Mouse (Mus musculus): Measurements from ENCODE around the gene Pdilt. TPM values are rescaled to one million over a fixed set of nuclear protein-coding genes. Genes with fewer than 3 reads are reported as not detected.

Gene Pdilt
- polyA plus RNA-seq, 1 experiment from 2014 or later, result not detected

DNA sequence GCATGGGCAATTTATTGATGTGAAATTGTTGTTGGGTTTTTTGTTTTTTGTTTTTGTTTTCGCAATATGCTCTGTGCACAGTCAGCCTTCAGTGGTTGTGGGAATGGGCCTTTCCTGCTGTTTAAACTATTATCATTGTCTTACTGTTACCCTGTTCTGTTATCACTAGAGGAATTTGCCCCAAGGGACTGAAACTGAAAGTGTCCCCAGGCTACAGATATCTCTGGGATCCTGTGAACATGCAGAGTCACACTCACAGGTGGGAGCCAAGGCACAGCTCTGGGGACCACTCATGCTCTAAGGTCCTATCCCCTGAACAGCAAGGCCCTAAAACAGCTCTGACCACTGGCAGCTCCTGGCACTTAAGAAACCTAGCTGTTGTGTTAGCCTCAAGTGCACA lies 3.8 kb upstream of the Pdilt start:
- 89% methylated on average over 1 of the region's 1 CpGs for WGBS
- Histone ChIP-seq H3K4me3 (no peak overlapping the region), H3K9me3 (replicated peaks) (no peaks in the 10 kb centered on the region), H3K36me3 (no peaks in the 10 kb centered on the region), H3K27me3 (ENCODE audit: low read depth, poor library complexity, severe bottlenecking) (no peaks in the 10 kb centered on the region), H3K27ac (replicated peaks) (no peak overlapping the region), H3K4me1 (peaks cover 5% of the 10 kb centered on the region; the same call in 1 of the 2 replicates)
- DNase-seq (ENCODE audit: low spot score), result no peak

- Histone ChIP-seq H3K4me1 (peaks cover 5% of the 10 kb centered on the region; the same call in 1 of the 2 replicates), H3K27ac (replicated peaks) (no peak overlapping the region), H3K4me3 (no peak overlapping the region), H3K9me3 (replicated peaks) (no peaks in the 10 kb centered on the region), H3K27me3 (ENCODE audit: low read depth, poor library complexity, severe bottlenecking) (no peaks in the 10 kb centered on the region), H3K36me3 (no peaks in the 10 kb centered on the region)
- 78% methylated on average over 13 of the region's 13 CpGs for WGBS
- DNase-seq (ENCODE audit: low spot score), result no peak
These were observed 3.2 kb upstream of the Pdilt start for GRCm38 (mm10) chr7:119526486-119526885.

DNA sequence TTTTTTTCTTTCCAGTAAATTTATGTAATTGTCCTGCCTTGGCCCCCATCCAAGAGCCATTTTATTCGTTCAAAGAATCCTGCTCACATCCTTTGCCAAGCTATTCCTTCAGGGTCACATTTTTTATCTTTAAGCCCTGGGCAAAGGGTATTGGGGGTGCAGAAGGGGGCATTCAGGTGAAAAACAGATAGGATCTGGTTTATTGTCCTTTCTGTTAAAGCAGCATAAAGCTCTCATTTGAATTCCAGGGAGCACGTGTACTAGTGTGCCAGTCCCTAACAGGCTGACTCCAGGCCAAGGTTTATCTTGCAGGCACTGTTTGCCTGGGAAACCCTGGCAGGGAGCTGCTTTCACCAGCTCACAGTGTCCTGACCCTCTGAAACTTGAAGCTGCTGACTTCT lies 2.6 kb upstream of the Pdilt start:
- Histone ChIP-seq H3K36me3 (no peaks in the 10 kb centered on the region), H3K4me3 (no peak overlapping the region), H3K9me3 (replicated peaks) (no peaks in the 10 kb centered on the region), H3K27ac (replicated peaks) (0 out of 2 replicates have a peak overlapping the region, but pooled peaks have one; percentile 28), H3K27me3 (ENCODE audit: low read depth, poor library complexity, severe bottlenecking) (no peaks in the 10 kb centered on the region), H3K4me1 (peaks cover 5% of the 10 kb centered on the region; the same call in 1 of the 2 replicates)
- 63% methylated on average over 2 of the region's 2 CpGs for WGBS
- DNase-seq (ENCODE audit: low spot score), result no peak

DNA sequence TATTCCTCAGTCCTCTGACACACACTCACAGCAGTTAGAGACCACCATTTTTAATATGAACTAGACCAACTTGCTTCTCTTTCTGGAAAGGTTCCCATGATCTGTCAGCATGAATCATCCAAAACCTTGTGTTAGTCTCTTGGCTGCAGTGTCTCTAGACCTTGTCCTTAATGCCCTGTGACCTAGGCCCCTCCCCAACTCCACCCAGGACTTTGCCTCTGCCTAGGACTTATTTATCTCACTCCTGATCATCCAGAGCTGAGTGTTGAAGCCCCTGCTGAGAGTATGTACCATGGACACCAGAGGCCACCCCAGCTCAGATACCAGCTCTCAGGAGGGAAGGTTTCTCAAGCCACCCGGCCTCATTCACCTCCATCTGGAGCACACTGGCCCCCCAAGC lies 904 bp downstream of the Pdilt start:
- Histone ChIP-seq H3K36me3 (no peaks in the 10 kb centered on the region), H3K4me3 (no peak overlapping the region), H3K9me3 (replicated peaks) (no peaks in the 10 kb centered on the region), H3K4me1 (peaks cover 5% of the 10 kb centered on the region; the same call in 1 of the 2 replicates), H3K27me3 (ENCODE audit: low read depth, poor library complexity, severe bottlenecking) (no peaks in the 10 kb centered on the region), H3K27ac (replicated peaks) (no peak overlapping the region)
- 88% methylated on average over 1 of the region's 1 CpGs for WGBS
- no peak for DNase-seq (ENCODE audit: low spot score)

GRCm38 (mm10) chr7:119521816-119522215 lies 1.5 kb downstream of the Pdilt start:
- Histone ChIP-seq H3K9me3 (replicated peaks) (no peaks in the 10 kb centered on the region), H3K36me3 (no peaks in the 10 kb centered on the region), H3K4me1 (peaks cover 5% of the 10 kb centered on the region; the same call in 1 of the 2 replicates), H3K27me3 (ENCODE audit: low read depth, poor library complexity, severe bottlenecking) (no peaks in the 10 kb centered on the region), H3K4me3 (no peak overlapping the region), H3K27ac (replicated peaks) (no peak overlapping the region)
- DNase-seq (ENCODE audit: low spot score), result no peak
- 89% methylated on average over 3 of the region's 3 CpGs for WGBS

DNA sequence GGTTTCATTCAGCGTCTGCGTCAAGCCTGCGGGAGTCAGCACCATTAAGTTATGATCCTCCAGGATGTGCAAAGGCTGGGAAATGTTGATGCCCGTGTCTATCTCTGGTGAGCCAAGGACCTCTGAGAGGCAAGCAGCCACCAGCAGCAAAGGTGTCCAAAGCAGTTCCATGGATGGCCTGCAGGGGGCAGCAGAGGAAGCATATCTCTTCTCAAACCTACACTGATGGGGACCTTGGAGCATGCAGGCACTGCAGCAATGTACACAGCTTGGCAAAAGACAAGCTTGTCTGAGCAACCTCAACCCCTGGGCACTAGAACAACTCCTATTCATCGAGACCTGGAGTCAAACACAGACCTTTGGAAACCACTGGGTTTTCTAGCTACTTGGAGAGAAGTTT lies 3.6 kb downstream of the Pdilt start:
- H3K27ac ChIP-seq (replicated peaks), result no peak overlapping the region
- no peaks in the 10 kb centered on the region for H3K36me3 ChIP-seq
- WGBS, result 44% methylated on average over 5 of the region's 5 CpGs
- no peaks in the 10 kb centered on the region for H3K27me3 ChIP-seq (ENCODE audit: low read depth, poor library complexity, severe bottlenecking)
- no peak overlapping the region for H3K4me3 ChIP-seq
- H3K9me3 ChIP-seq (replicated peaks), result no peaks in the 10 kb centered on the region
- DNase-seq (ENCODE audit: low spot score), result peak; percentile 68
- H3K4me1 ChIP-seq, result no peaks in the 10 kb centered on the region

- H3K27ac ChIP-seq (replicated peaks), result no peak within 1 kb of the TSS
- no peak for DNase-seq (ENCODE audit: low spot score)
- H3K9me3 ChIP-seq (replicated peaks), result no peaks in the 10 kb centered on the region
- no peaks in the 10 kb centered on the region for H3K36me3 ChIP-seq
- 71% methylated on average over 5 of the region's 5 CpGs for WGBS
- no peak within 1 kb of the TSS for H3K4me3 ChIP-seq
- H3K27me3 ChIP-seq (ENCODE audit: low read depth, poor library complexity, severe bottlenecking), result no peaks in the 10 kb centered on the region
- no peaks in the 10 kb centered on the region for H3K4me1 ChIP-seq
These were observed 4.1 kb downstream of the Pdilt start, which contains the start of gene Acsm5 for GRCm38 (mm10) chr7:119519163-119519562. Acsm5 (plus strand) TSS chr7:119519463.

- no peak for DNase-seq (ENCODE audit: low spot score)
- H3K36me3 ChIP-seq, result no peaks in the 10 kb centered on the region
- H3K27ac ChIP-seq (replicated peaks), result no peak overlapping the region
- H3K4me3 ChIP-seq, result no peak overlapping the region
- no peaks in the 10 kb centered on the region for H3K27me3 ChIP-seq (ENCODE audit: low read depth, poor library complexity, severe bottlenecking)
- no peaks in the 10 kb centered on the region for H3K4me1 ChIP-seq
- 86% methylated on average over 7 of the region's 7 CpGs for WGBS
- no peaks in the 10 kb centered on the region for H3K9me3 ChIP-seq (replicated peaks)
These were observed 7.1 kb downstream of the Pdilt start for GRCm38 (mm10) chr7:119516272-119516558.

DNA sequence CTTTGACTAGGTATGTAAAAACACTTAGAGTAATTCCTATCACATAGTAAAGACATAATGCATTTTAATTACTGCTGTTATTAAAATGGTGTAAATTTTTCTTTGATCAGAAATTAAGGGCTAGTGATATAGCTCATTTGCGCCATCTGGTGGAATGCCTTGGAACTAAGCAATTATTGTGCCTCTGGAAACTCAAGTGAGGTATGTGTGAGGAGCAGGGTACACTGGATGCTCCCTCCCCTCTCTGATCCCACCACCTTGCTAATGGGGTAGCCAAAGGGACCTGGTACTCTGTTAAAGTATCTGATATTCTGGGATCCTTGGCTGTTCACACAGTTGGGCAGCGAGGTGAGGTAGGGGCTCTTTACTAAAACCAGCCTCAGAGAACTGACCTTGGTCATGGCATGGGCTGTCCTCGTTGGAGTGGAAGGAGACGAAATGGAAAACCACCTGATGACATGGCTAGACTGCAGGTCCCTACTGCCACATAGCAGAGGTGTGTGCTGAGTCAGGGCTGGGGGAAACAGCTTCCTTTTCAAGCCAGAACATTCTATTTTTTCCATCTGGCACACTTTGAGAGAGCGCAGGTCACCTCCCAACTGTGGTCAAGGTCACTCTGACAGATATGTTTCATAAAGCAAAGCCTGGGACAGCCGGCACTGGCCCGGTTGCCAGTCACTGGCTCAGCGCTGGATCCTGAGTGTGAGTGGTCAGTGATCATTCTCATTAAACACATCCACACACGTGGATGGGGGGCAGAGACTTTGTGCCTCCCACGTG lies 7.6 kb downstream of the Pdilt start:
- 73% methylated on average over 10 of the region's 10 CpGs for WGBS
- no peaks in the 10 kb centered on the region for H3K27me3 ChIP-seq (ENCODE audit: low read depth, poor library complexity, severe bottlenecking)

GRCm38 (mm10) chr7:119513056-119513455 lies 10.2 kb downstream of the Pdilt start:
- Histone ChIP-seq H3K36me3 (no peaks in the 10 kb centered on the region), H3K27ac (replicated peaks) (no peak overlapping the region), H3K4me3 (no peak overlapping the region), H3K27me3 (ENCODE audit: low read depth, poor library complexity, severe bottlenecking) (no peaks in the 10 kb centered on the region), H3K4me1 (no peaks in the 10 kb centered on the region), H3K9me3 (replicated peaks) (no peaks in the 10 kb centered on the region)
- peak; percentile 54 for DNase-seq (ENCODE audit: low spot score)
- 29% methylated on average over 7 of the region's 7 CpGs for WGBS

More for the DNA sequence above, 7.6 kb downstream of the Pdilt start:
- H3K4me1 ChIP-seq, result no peaks in the 10 kb centered on the region
- H3K27ac ChIP-seq (replicated peaks), result no peak overlapping the region
- no peaks in the 10 kb centered on the region for H3K9me3 ChIP-seq (replicated peaks)
- H3K36me3 ChIP-seq, result no peaks in the 10 kb centered on the region
- H3K4me3 ChIP-seq, result no peak overlapping the region
- peak; percentile 25 for DNase-seq (ENCODE audit: low spot score)

- H3K9me3 ChIP-seq (replicated peaks), result no peaks in the 10 kb centered on the region
- H3K36me3 ChIP-seq, result no peaks in the 10 kb centered on the region
- no peak for DNase-seq (ENCODE audit: low spot score)
- no peaks in the 10 kb centered on the region for H3K4me1 ChIP-seq
- H3K4me3 ChIP-seq, result no peak overlapping the region
- WGBS, result 93% methylated on average over 4 of the region's 4 CpGs
- no peaks in the 10 kb centered on the region for H3K27me3 ChIP-seq (ENCODE audit: low read depth, poor library complexity, severe bottlenecking)
- H3K27ac ChIP-seq (replicated peaks), result no peak overlapping the region
These were observed 12.1 kb downstream of the Pdilt start for GRCm38 (mm10) chr7:119511143-119511542.

- Histone ChIP-seq H3K4me1 (no peaks in the 10 kb centered on the region), H3K4me3 (no peak overlapping the region), H3K27ac (replicated peaks) (no peak overlapping the region), H3K36me3 (no peaks in the 10 kb centered on the region), H3K27me3 (ENCODE audit: low read depth, poor library complexity, severe bottlenecking) (no peaks in the 10 kb centered on the region), H3K9me3 (replicated peaks) (no peaks in the 10 kb centered on the region)
- 92% methylated on average over 4 of the region's 4 CpGs for WGBS
- DNase-seq (ENCODE audit: low spot score), result no peak
These were observed 33.1 kb downstream of the Pdilt start for GRCm38 (mm10) chr7:119490041-119490780.

GRCm38 (mm10) chr7:119486683-119487082 lies 36.6 kb downstream of the Pdilt start:
- Histone ChIP-seq H3K4me3 (no peak overlapping the region), H3K36me3 (no peaks in the 10 kb centered on the region), H3K9me3 (replicated peaks) (no peaks in the 10 kb centered on the region), H3K27me3 (ENCODE audit: low read depth, poor library complexity, severe bottlenecking) (no peaks in the 10 kb centered on the region), H3K27ac (replicated peaks) (no peak overlapping the region), H3K4me1 (no peaks in the 10 kb centered on the region)
- DNase-seq (ENCODE audit: low spot score), result no peak
- WGBS, result 92% methylated on average over 5 of the region's 5 CpGs
